Mouse (Mus musculus) neutrophil, adult 5-6 weeks (primary cell): ENCODE data around the gene Surf6. TPM values are rescaled to one million over a fixed set of nuclear protein-coding genes. Genes with fewer than 3 reads are reported as not detected.

Experiments used
- ATAC-seq: fragments of 151-379, 151-347 bp; 2 replicates; pipeline ENCODE4 v1.8.0; 2017; ENCODE audit warnings: mild to moderate bottlenecking, moderate TSS enrichment; ENCODE audit not compliant: insufficient number of reproducible peaks, poor library complexity, low FRiP score, severe bottlenecking; ENCODE audit errors: extremely low read depth
- total RNA-seq: library from RNA; stranded (forward); fragments of 200-1000 nt; gene quantifications from 2 replicates; pipeline ENCODE4 v1.2.3, GENCODE M21; 2017

Gene Surf6
- total RNA-seq, 1 experiment from 2014 or later = 46.4 TPM

- ATAC-seq = no peak
These were observed 37.8 kb downstream of the Surf6 start, which contains the start of gene Abo for GRCm38 (mm10) chr2:26864879-26865278. Gene Abo (minus strand): TSS chr2:26864979.

GRCm38 (mm10) chr2:26862856-26863255, 39.8 kb downstream of the Surf6 start:
- peak; percentile 93 for ATAC-seq

GRCm38 (mm10) chr2:26847706-26848105, 55.0 kb downstream of the Surf6 start:
- ATAC-seq = peak; percentile 61

Other genes starting within 250 kb of the Surf6 start
- 1.2 and 1.7 TPM in 2 replicates for gene Lcn4, start 231.6 kb downstream of the Surf6 start, total RNA-seq
- not detected in 2 replicates for gene Abo, start 37.9 kb downstream of the Surf6 start, total RNA-seq
- gene Med22, start 7.8 kb upstream of the Surf6 start, total RNA-seq = 10.6 and 13.3 TPM in 2 replicates
- 711 and 793 TPM in 2 replicates for gene Rpl7a, start 7.9 kb upstream of the Surf6 start, total RNA-seq
- gene Surf2, start 13.5 kb upstream of the Surf6 start, total RNA-seq = 40.9 and 44.7 TPM in 2 replicates
- 74.5 and 91.8 TPM in 2 replicates for gene Surf1, start 13.7 kb upstream of the Surf6 start, total RNA-seq
- 49.6 and 56.1 TPM in 2 replicates for gene Surf4, start 31.0 kb upstream of the Surf6 start, total RNA-seq
- gene Stkld1, start 31.2 kb upstream of the Surf6 start, total RNA-seq = not detected in 2 replicates
- 76.4 and 98.3 TPM in 2 replicates for gene Rexo4, start 61.5 kb upstream of the Surf6 start, total RNA-seq
- gene Adamts13, start 70.5 kb upstream of the Surf6 start, total RNA-seq = not detected in 2 replicates
- 16.9 and 22.8 TPM in 2 replicates for gene Cacfd1, start 107.0 kb upstream of the Surf6 start, total RNA-seq
- 82.6 and 87.3 TPM in 2 replicates for gene Slc2a6, start 125.1 kb upstream of the Surf6 start, total RNA-seq
- gene Mymk, start 169.3 kb upstream of the Surf6 start, total RNA-seq = not detected in 2 replicates
- gene Adamtsl2, start 176.5 kb upstream of the Surf6 start, total RNA-seq = not detected in 2 replicates
- not detected in 2 replicates for gene Fam163b, start 239.6 kb upstream of the Surf6 start, total RNA-seq